Mouse (Mus musculus): ENCODE results near the gene Glis1.

GRCm38 (mm10) chr4:107634631-107635030, 200.2 kb downstream of the Glis1 start:
- TF ChIP-seq CTCF (IDR thresholded peaks at IDR 0.05; ENCODE audit: extremely low read depth, insufficient read depth, low read length): no peak
- TF ChIP-seq POLR2A (IDR thresholded peaks at IDR 0.05; ENCODE audit: extremely low read depth, insufficient read depth, low read length): no peak

All from cortical plate, adult 2 months (tissue).